Mouse (Mus musculus) cerebellum, adult 2 months (tissue): ENCODE results near the gene Shc3.

Experiments used
- CTCF ChIP-seq: fragments of 200-500 bp; IDR thresholded peaks from 2 replicates; pipeline ENCODE4 v1.5.1; 2011; ENCODE audit warnings: low read depth, mild to moderate bottlenecking, control low read depth, low read length, moderate library complexity, borderline replicate concordance; ENCODE audit not compliant: insufficient read depth
- POLR2A ChIP-seq: fragments of 200-500 bp; IDR thresholded peaks from 2 replicates; pipeline ENCODE4 v1.6.1; 2011; ENCODE audit warnings: low read length, control low read depth, borderline replicate concordance; ENCODE audit not compliant: insufficient read depth

GRCm38 (mm10) chr13:51392256-51392655 lies 177.0 kb downstream of the Shc3 start:
- TF ChIP-seq POLR2A, result no peak
- TF ChIP-seq CTCF, result no peak
